Mouse (Mus musculus) midbrain, embryonic 14.5 days (tissue): ENCODE data around the gene Top2a. TPM values are rescaled to one million over a fixed set of nuclear protein-coding genes. Genes with fewer than 3 reads are reported as not detected.
A peak's percentile ranks its signal among the peaks of the same experiment; 100 is the strongest.

Source experiments
- ATAC-seq: fragments of 200-750 bp; cut with Nextera tagmentation; 2 replicates; pipeline ENCODE4 v1.8.0; 2017; ENCODE audit warnings: moderate number of reproducible peaks, moderate library complexity; ENCODE audit not compliant: low FRiP score, low TSS enrichment
- DNase-seq: peaks from one replicate; pipeline ENCODE4 v3.0.0-alpha.2; 2015
- H3K27ac ChIP-seq: fragments of 300-500 bp; sonication (generic); replicated peaks from 2 replicates; pipeline ENCODE4 v1.5.1; 2014; ENCODE audit warnings: mild to moderate bottlenecking, low read depth, low read length, moderate library complexity
- H3K27me3 ChIP-seq: fragments of 300-500 bp; sonication (generic); 2 replicates; pipeline ENCODE4 v1.6.1; 2014; ENCODE audit warnings: low read length, control low read depth, mixed read lengths; ENCODE audit not compliant: control insufficient read depth, insufficient read depth
- H3K36me3 ChIP-seq: fragments of 300-500 bp; sonication (generic); 2 replicates; pipeline ENCODE4 v1.6.1; 2014; ENCODE audit warnings: low read length, control low read depth; ENCODE audit not compliant: control insufficient read depth, insufficient read depth
- H3K4me1 ChIP-seq: fragments of 300-500 bp; sonication (generic); 2 replicates; pipeline ENCODE4 v1.6.1; 2014; ENCODE audit warnings: mild to moderate bottlenecking, antibody characterized with exemption, low read length, control low read depth; ENCODE audit not compliant: control insufficient read depth, insufficient read depth
- H3K4me2 ChIP-seq: fragments of 300-500 bp; sonication (generic); 2 replicates; pipeline ENCODE4 v1.6.1; 2014; ENCODE audit warnings: mild to moderate bottlenecking, low read length, moderate library complexity
- H3K4me3 ChIP-seq: fragments of 300-500 bp; sonication (generic); replicated peaks from 2 replicates; pipeline ENCODE4 v1.5.1; 2014; ENCODE audit warnings: low read depth, low read length
- H3K9ac ChIP-seq: fragments of 300-500 bp; sonication (generic); replicated peaks from 2 replicates; pipeline ENCODE4 v1.6.1; 2014; ENCODE audit warnings: mild to moderate bottlenecking, low read length, moderate library complexity
- H3K9me3 ChIP-seq: fragments of 300-500 bp; sonication (generic); 2 replicates; pipeline ENCODE4 v1.6.1; 2016; ENCODE audit warnings: low read length, control low read depth, mixed read lengths; ENCODE audit not compliant: control insufficient read depth
- WGBS: fragments of 180-500 bp; shearing (Covaris S2); extraction: QIAGEN DNeasy Blood & Tissue Kit; methylation state at CpG from one replicate; pipeline ENCODE4 v1.1.7; 2014; 5-methylcytosine and 5-hydroxymethylcytosine counted together
- polyA plus RNA-seq: library from polyadenylated mRNA; unstranded; fragments of >200 nt; fragmentation: Nextera tagmentation; extraction: Ambion mirVana; gene quantifications from 2 replicates; pipeline ENCODE4 v1.2.1, GENCODE M21; 2014

Gene Top2a
- polyA plus RNA-seq: 24.9 and 67.9 TPM in 2 replicates

DNA sequence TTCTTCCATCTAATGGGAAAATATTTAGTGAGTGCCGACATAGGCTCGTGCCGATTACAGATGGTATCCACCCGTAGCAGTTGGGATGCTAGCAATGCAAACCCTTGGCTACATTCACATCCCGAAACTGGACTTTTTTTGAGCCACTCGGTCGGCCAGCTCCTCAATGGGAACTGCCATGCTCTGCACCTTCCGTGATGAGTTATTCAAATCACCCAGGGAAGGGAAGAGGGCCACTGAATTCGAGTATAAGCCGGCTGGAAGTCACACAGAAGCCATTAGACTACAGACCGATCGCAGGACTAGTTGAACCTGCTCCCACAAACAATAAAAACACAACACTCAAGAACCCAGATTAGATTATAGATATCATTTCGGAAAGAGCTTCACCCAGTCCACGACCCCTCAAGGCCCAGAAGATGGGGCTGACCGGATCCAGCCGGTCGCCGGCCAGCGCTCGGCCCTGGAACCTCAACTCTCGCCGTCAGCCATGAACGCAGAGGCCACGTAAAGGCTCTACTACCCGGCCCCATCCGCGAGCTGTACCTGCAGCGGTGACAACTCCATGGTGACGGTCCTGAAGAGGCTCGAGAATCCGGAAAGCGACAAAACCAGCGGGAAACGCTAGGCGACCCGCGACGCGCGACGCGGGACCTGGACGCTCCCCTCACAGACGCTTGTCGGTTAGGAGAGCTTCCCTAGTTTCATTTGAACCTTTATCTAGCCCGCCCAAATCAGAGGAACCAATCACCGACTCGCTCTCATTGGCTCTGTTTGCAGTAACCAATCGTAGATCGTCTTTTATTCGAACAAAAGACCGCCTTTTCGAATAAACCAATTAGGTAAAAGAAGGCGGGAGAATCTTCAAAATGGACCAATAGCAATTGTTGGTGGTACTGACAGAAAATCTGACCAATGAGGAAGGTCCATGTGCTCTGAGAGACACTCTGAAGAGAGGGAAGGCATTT lies at the start of gene Top2a:
Gene Top2a, minus strand, starts transcription at position 690 of the 968 bp plus-strand sequence.
- Histone ChIP-seq H3K9ac (peak within 1 kb of the TSS; percentile 43), H3K9me3 (no peaks in the 10 kb centered on the region), H3K4me2 (peak within 1 kb of the TSS; percentile 77), H3K36me3 (no peaks in the 10 kb centered on the region), H3K4me3 (peak within 1 kb of the TSS; percentile 57), H3K27ac (no peak within 1 kb of the TSS), H3K4me1 (peaks cover 8% of the 10 kb centered on the region), H3K27me3 (no peaks in the 10 kb centered on the region)
- under 1% methylated on average over 54 of the region's 54 CpGs for WGBS
- peak; percentile 91 for ATAC-seq
- DNase-seq: peak; percentile 98

DNA sequence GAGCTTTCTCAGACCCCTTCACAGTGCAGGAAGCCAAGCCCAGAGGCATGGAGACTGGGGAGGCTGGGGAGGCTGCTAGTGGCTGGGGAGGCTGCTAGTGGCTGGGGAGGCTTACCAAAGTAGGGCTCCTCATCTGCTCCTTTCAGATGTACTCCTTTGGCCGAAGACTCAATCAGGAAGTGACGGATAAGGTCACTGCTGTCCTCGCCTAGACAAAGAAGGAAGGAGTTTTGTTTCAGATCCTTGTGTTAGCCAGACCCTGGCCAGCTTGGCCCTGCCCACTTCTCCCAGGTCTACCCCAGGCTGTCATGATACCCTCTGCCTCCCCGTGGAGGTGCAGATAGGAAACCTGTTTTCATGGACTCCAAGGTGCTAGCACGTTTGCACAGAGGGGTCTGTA lies 49.8 kb upstream of the Top2a start:
- ATAC-seq (no peak), DNase-seq (no peak)
- WGBS: 67% methylated on average over 5 of the region's 5 CpGs
- Histone ChIP-seq H3K4me2 (no peak overlapping the region), H3K27me3 (no peaks in the 10 kb centered on the region), H3K27ac (no peak overlapping the region), H3K9me3 (no peaks in the 10 kb centered on the region), H3K4me3 (no peak overlapping the region), H3K36me3 (no peaks in the 10 kb centered on the region), H3K9ac (no peak overlapping the region), H3K4me1 (peaks cover 4% of the 10 kb centered on the region; the same call in 1 of the 2 replicates)

DNA sequence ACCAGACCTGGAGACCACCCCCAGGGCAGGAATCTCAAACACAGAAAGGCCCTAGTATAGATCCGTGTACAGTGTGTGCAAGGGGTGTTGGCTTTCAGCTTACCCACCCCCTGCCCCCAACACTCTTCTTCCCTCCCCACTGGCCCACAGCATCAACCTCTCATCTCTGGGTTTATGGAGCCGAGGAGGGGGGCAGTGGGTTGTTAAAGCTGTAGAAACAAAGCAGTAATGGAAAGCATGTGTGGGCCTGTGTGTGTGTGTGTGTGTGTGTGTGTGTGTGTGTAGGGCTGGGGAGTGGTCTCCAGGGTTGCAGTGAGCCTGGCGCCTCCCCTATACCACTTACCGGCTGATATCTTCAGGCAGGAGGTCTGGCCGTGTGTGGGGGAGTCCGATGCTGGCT lies 47.9 kb upstream of the Top2a start:
- ATAC-seq (no peak), DNase-seq (peak; percentile 12)
- no peaks in the 10 kb centered on the region for H3K27me3 ChIP-seq
- no peak overlapping the region for H3K9ac ChIP-seq
- H3K9me3 ChIP-seq: no peaks in the 10 kb centered on the region
- no peak overlapping the region for H3K4me2 ChIP-seq
- H3K36me3 ChIP-seq: no peaks in the 10 kb centered on the region
- H3K27ac ChIP-seq: no peak overlapping the region
- peaks cover 4% of the 10 kb centered on the region; the same call in 1 of the 2 replicates for H3K4me1 ChIP-seq
- WGBS: 34% methylated on average over 6 of the region's 6 CpGs
- no peak overlapping the region for H3K4me3 ChIP-seq

DNA sequence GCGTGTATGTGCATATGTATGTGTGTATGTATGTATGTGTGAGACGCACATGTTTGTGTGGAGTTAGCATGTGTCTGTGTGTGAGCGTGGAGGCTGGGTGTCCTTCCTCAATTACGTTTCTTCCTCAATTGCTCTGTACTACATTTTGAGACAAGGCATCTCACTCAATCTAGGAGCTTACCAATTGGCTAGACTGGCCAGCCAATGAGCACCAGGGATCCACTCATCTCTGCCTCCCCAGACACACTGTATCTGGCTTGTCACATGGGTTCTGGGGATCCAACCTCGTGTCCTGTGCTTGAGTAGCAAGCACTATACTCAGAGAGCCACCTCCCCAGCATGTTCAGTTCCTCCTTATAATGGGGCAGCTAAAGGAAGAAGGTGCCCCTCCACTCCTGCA lies 44.5 kb upstream of the Top2a start:
- Histone ChIP-seq H3K4me3 (no peak overlapping the region), H3K36me3 (no peaks in the 10 kb centered on the region)
- 83% methylated on average over 5 of the region's 5 CpGs for WGBS

DNA sequence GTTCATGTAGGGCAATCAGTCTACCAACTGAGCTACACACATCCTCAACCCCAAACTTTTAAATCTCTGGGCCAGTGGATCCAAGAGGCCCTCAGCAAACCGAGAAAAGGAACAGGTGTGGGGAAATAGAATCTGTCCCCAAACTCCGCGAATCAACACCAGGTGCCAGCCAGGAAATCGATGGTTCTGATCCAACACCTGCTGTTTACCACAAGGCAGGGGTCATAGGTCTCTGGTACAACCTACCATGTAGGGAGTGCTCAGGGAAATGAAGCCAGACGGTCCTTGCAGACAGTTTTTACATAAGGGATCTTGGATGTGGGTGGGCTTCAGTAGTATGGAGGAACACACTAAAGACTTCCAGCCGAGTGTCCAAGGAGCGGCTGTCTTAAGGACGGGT lies 43.6 kb upstream of the Top2a start:
- ATAC-seq (no peak), DNase-seq (no peak)
- Histone ChIP-seq H3K4me2 (no peak overlapping the region), H3K4me1 (peaks cover 4% of the 10 kb centered on the region; the same call in 1 of the 2 replicates), H3K4me3 (no peak overlapping the region), H3K9ac (no peak overlapping the region), H3K27me3 (no peaks in the 10 kb centered on the region), H3K27ac (no peak overlapping the region), H3K36me3 (no peaks in the 10 kb centered on the region), H3K9me3 (no peaks in the 10 kb centered on the region)
- WGBS: 88% methylated on average over 8 of the region's 8 CpGs

More for the DNA sequence above, 44.5 kb upstream of the Top2a start:
- Histone ChIP-seq H3K9me3 (no peaks in the 10 kb centered on the region), H3K4me1 (peaks cover 4% of the 10 kb centered on the region; the same call in 1 of the 2 replicates), H3K4me2 (no peak overlapping the region), H3K9ac (no peak overlapping the region), H3K27me3 (no peaks in the 10 kb centered on the region), H3K27ac (no peak overlapping the region)
- no peak for ATAC-seq
- DNase-seq: no peak

DNA sequence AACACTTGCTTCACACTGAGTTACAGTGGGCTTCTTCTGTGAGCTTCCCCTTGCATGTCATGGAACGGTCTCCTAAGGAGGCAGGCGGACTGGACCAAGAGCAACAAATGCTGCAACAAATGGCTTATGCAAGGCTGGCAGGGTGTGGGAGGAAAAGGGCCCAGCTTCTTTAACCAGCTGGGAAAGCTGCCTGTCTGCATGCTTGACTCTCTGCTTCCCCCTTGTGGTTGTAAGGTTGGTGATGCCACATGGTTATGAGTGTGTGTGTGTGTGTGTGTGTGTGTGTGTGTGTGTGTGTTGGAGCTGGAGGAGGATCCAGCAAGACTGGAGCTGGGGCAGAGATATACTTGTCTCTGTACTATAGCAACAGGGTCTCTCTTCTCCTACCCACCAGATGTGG lies 42.0 kb upstream of the Top2a start:
- Histone ChIP-seq H3K4me2 (no peak overlapping the region), H3K4me3 (no peak overlapping the region), H3K9me3 (no peaks in the 10 kb centered on the region), H3K27me3 (no peaks in the 10 kb centered on the region), H3K9ac (no peak overlapping the region), H3K36me3 (no peaks in the 10 kb centered on the region), H3K4me1 (no peaks in the 10 kb centered on the region), H3K27ac (no peak overlapping the region)
- DNase-seq (peak; percentile 89), ATAC-seq (no peak)
- WGBS: 18% methylated on average over 2 of the region's 2 CpGs

DNA sequence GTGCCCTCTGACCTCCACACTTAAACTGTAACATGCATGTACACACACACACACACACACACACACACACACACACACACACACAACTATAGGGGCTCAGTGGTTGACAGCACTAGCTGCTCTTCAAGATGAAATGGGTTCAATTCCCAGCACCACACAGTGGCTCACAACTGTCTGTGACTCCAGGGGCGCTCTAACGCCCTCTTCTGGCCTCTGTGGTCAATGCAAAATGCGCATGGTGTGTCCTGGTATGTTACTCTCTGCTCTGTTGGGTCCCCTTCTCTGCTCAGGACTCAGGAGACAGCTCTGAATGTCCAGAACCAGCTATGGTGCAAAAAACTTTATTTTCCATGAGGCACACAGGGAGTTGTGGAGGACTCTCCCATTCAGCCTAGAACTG lies 41.4 kb upstream of the Top2a start:
- ATAC-seq (no peak), DNase-seq (no peak)
- Histone ChIP-seq H3K9me3 (no peaks in the 10 kb centered on the region), H3K9ac (no peak overlapping the region), H3K27me3 (no peaks in the 10 kb centered on the region), H3K4me3 (no peak overlapping the region), H3K4me2 (no peak overlapping the region), H3K4me1 (no peaks in the 10 kb centered on the region), H3K36me3 (no peaks in the 10 kb centered on the region), H3K27ac (no peak overlapping the region)
- 67% methylated on average over 3 of the region's 3 CpGs for WGBS

DNA sequence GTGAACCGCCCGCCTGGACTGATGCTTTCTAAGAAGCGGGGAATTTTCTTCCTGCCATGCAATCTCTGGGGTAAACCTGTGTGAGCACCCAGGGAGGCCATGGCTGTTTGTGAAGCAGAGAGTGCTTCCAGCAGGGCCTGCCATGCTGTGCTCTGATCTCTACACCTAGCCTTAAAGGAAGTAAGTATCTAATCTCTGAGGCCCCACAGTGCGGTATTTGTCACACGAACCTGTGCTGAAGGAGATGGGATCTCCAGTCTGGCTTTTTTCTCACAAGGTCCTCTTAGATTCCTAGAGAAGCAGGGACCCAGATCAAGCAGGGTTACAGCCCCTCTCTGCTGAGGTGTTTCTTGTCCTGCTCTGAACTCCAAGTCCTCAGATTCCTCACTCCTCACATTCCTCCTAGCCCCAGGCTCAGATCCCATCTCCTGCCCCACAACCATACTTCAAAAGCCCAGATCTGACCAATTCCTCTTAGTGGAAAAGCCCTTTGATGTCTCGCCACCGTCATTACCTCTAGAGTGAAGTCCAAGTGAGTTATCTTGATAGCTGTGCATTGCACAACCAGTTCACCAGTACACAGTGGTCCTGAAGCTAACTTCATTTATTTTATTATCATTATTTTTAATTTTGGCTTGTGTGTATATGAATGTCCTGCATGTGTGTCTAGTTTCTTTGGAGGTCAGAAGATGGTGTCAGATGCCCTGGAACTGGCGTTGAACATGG lies 39.6 kb upstream of the Top2a start:
- no peak overlapping the region for H3K27ac ChIP-seq
- H3K4me2 ChIP-seq: no peak overlapping the region
- no peak for DNase-seq
- H3K9me3 ChIP-seq: no peaks in the 10 kb centered on the region
- H3K36me3 ChIP-seq: no peaks in the 10 kb centered on the region
- ATAC-seq: no peak
- no peaks in the 10 kb centered on the region for H3K27me3 ChIP-seq
- H3K9ac ChIP-seq: no peak overlapping the region
- no peaks in the 10 kb centered on the region for H3K4me1 ChIP-seq
- no peak overlapping the region for H3K4me3 ChIP-seq
- WGBS: 35% methylated on average over 8 of the region's 8 CpGs
